Mouse (Mus musculus) stomach, postnatal 0 days (tissue): ENCODE data around the gene Gpr1. TPM values are rescaled to one million over a fixed set of nuclear protein-coding genes. Genes with fewer than 3 reads are reported as not detected.

ENCODE experiments used
- ATAC-seq: fragments of 200-750 bp; cut with Nextera tagmentation; 2 replicates; pipeline ENCODE4 v1.8.0; 2017; ENCODE audit not compliant: low FRiP score, low TSS enrichment
- DNase-seq: peaks from one replicate; pipeline ENCODE4 v3.0.0-alpha.2; 2016; ENCODE audit warnings: low spot score
- H3K27ac ChIP-seq: fragments of 300-500 bp; sonication (generic); replicated peaks from 2 replicates; pipeline ENCODE4 v1.5.1; 2014; ENCODE audit warnings: mild to moderate bottlenecking, control low read depth
- H3K27me3 ChIP-seq: fragments of 300-500 bp; sonication (generic); 2 replicates; pipeline ENCODE4 v1.6.1; 2014; ENCODE audit warnings: low read length; ENCODE audit not compliant: control insufficient read depth, insufficient read depth
- H3K36me3 ChIP-seq: fragments of 300-500 bp; sonication (generic); 2 replicates; pipeline ENCODE4 v1.6.1; 2014; ENCODE audit warnings: low read length, mixed read lengths; ENCODE audit not compliant: control insufficient read depth, insufficient read depth
- H3K4me1 ChIP-seq: fragments of 300-500 bp; sonication (generic); replicated peaks from 2 replicates; pipeline ENCODE4 v1.6.1; 2014; ENCODE audit warnings: antibody characterized with exemption; ENCODE audit not compliant: control insufficient read depth, insufficient read depth
- H3K4me2 ChIP-seq: fragments of 300-500 bp; sonication (generic); replicated peaks from 2 replicates; pipeline ENCODE4 v1.6.1; 2014; ENCODE audit warnings: low read depth, mild to moderate bottlenecking, control low read depth, moderate library complexity
- H3K4me3 ChIP-seq: fragments of 300-500 bp; sonication (generic); 2 replicates; pipeline ENCODE4 v1.5.1; 2014; ENCODE audit warnings: low read depth, low read length, control low read depth
- H3K9ac ChIP-seq: fragments of 300-500 bp; sonication (generic); 2 replicates; pipeline ENCODE4 v1.6.1; 2014; ENCODE audit warnings: mild to moderate bottlenecking, low read length, control low read depth, mixed read lengths
- H3K9me3 ChIP-seq: fragments of 300-500 bp; sonication (generic); 2 replicates; pipeline ENCODE4 v1.6.1; 2016; ENCODE audit warnings: low read length; ENCODE audit not compliant: control insufficient read depth
- CTCF ChIP-seq: IDR thresholded peaks from 2 replicates; pipeline ENCODE4 v1.5.1; 2016; ENCODE audit warnings: antibody characterized with exemption, low read depth, mild to moderate bottlenecking, moderate library complexity
- EP300 ChIP-seq: optimal IDR thresholded peaks from 2 replicates; pipeline ENCODE3; 2016; ENCODE audit warnings: antibody characterized with exemption
- WGBS: fragments of 180-500 bp; shearing (Covaris S2); extraction: QIAGEN DNeasy Blood & Tissue Kit; methylation state at CpG from one replicate; pipeline ENCODE4 v1.1.7; 2014; 5-methylcytosine and 5-hydroxymethylcytosine counted together
- polyA plus RNA-seq: library from polyadenylated mRNA; unstranded; fragments of >200 nt; fragmentation: Nextera tagmentation; extraction: Ambion mirVana; gene quantifications from 2 replicates; pipeline ENCODE4 v1.2.1, GENCODE M21; 2015

Gpr1 gene
- polyA plus RNA-seq, 1 experiment from 2014 or later = 0.05 TPM

GRCm38 (mm10) chr1:63213478-63214270 is 669 bp downstream of the Gpr1 start:
- Histone ChIP-seq H3K4me2 (peak overlapping the region; percentile 17; the same call in 1 of the 2 replicates), H3K4me3 (no peak overlapping the region), H3K9me3 (no peaks in the 10 kb centered on the region), H3K27ac (no peak overlapping the region), H3K27me3 (no peaks in the 10 kb centered on the region), H3K9ac (no peak overlapping the region), H3K4me1 (no peaks in the 10 kb centered on the region), H3K36me3 (no peaks in the 10 kb centered on the region)
- ATAC-seq = 0 out of 2 replicates have a peak, but pooled peaks have one; percentile 29
- DNase-seq = peak; percentile 23
- TF ChIP-seq EP300 = no peak
- no peak for TF ChIP-seq CTCF
- WGBS = 29% methylated on average over 22 of the region's 22 CpGs

- WGBS = 34% methylated on average over 6 of the region's 6 CpGs
- TF ChIP-seq CTCF = no peak
- no peak for TF ChIP-seq EP300
Observed at GRCm38 (mm10) chr1:63209861-63210529, 4.3 kb downstream of the Gpr1 start.

GRCm38 (mm10) chr1:63207607-63208006 is 6.7 kb downstream of the Gpr1 start:
- Histone ChIP-seq H3K9ac (no peak overlapping the region), H3K27me3 (no peaks in the 10 kb centered on the region), H3K27ac (no peak overlapping the region), H3K9me3 (no peaks in the 10 kb centered on the region), H3K4me3 (no peak overlapping the region), H3K36me3 (no peaks in the 10 kb centered on the region), H3K4me2 (no peak overlapping the region), H3K4me1 (no peaks in the 10 kb centered on the region)
- ATAC-seq (no peak), DNase-seq (no peak)
- 75% methylated on average over 3 of the region's 3 CpGs for WGBS
- no peak for TF ChIP-seq CTCF
- TF ChIP-seq EP300 = no peak

More at GRCm38 (mm10) chr1:63209861-63210529, 4.3 kb downstream of the Gpr1 start:
- Histone ChIP-seq H3K4me3 (no peak overlapping the region), H3K27me3 (no peaks in the 10 kb centered on the region), H3K36me3 (no peaks in the 10 kb centered on the region), H3K9ac (no peak overlapping the region), H3K9me3 (no peaks in the 10 kb centered on the region), H3K4me2 (no peak overlapping the region), H3K27ac (no peak overlapping the region), H3K4me1 (no peaks in the 10 kb centered on the region)
- no peak for ATAC-seq
- no peak for DNase-seq

GRCm38 (mm10) chr1:63204660-63205394 is 9.5 kb downstream of the Gpr1 start:
- 43% methylated on average over 7 of the region's 7 CpGs for WGBS
- no peak overlapping the region for H3K9ac ChIP-seq
- DNase-seq = no peak
- TF ChIP-seq EP300 = no peak
- no peak for TF ChIP-seq CTCF
- H3K36me3 ChIP-seq = no peaks in the 10 kb centered on the region
- no peaks in the 10 kb centered on the region for H3K4me1 ChIP-seq
- H3K4me3 ChIP-seq = no peak overlapping the region
- H3K27ac ChIP-seq = no peak overlapping the region
- no peak for ATAC-seq
- H3K27me3 ChIP-seq = no peaks in the 10 kb centered on the region
- H3K4me2 ChIP-seq = no peak overlapping the region
- no peaks in the 10 kb centered on the region for H3K9me3 ChIP-seq

- H3K9ac ChIP-seq = no peak overlapping the region
- ATAC-seq (peak; percentile 29; the same call in 1 of the 2 replicates), DNase-seq (no peak)
Observed at GRCm38 (mm10) chr1:63203950-63204659, 10.2 kb downstream of the Gpr1 start.

More at GRCm38 (mm10) chr1:63203950-63204659, 10.2 kb downstream of the Gpr1 start:
- H3K4me3 ChIP-seq = no peak overlapping the region
- no peaks in the 10 kb centered on the region for H3K9me3 ChIP-seq
- no peaks in the 10 kb centered on the region for H3K4me1 ChIP-seq
- no peak overlapping the region for H3K27ac ChIP-seq
- no peaks in the 10 kb centered on the region for H3K27me3 ChIP-seq
- H3K4me2 ChIP-seq = no peak overlapping the region
- no peaks in the 10 kb centered on the region for H3K36me3 ChIP-seq
- TF ChIP-seq CTCF (peak; percentile 40), EP300 (no peak)
- 13% methylated on average over 7 of the region's 7 CpGs for WGBS
